Mouse (Mus musculus) T-cell, adult 2 months (primary cell): Measurements from ENCODE around the gene Lmod1.
"Not testable (repeated sequence)": the region's sequence is repeated elsewhere in the genome, so short reads cannot be mapped to it uniquely, and the experiment has no call there.

Source experiments
- DNase-seq: peaks from one replicate; pipeline ENCODE4 v3.0.0; 2022; ENCODE audit warnings: low spot score

Lmod1 gene

DNA sequence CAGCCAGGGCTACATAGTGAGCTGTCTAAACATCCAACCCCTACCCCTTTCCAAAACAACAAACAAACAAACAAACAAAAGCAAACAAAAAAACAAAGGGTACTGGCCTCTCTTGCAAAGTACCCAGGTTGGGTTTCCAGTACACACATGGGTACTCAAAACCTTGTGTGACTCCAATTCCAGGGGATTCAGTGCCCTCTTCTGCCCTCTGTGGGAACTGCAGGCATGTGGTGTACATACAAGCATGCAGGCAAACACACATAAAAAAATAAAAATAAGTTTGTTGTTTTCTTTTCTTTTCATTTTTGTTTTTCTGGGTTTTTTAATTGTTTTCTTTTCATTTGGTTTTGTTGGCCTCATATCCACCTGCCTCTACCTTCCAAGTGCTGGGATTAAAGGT, 37.5 kb downstream of the Lmod1 start:
- DNase-seq = no peak

DNA sequence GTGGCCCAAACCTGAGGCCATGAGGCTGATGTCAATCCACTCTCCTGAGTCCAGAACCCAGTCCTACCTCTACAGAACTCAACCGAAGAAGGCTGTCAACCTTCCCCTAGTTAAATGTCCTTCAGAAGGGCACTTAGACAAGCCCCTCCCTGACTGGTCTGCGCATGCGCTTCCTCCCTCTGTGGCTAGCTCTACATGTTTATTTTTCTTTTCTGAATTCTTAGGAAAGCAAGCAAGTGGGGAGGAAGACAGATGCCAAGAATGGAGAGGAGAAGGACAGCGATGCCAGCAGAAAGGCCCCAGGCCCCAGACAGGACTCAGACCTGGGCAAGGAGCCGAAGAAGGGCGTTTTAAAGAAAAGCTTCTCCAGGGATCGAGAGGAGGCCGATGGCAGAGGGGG, 38.8 kb downstream of the Lmod1 start:
- no peak for DNase-seq

DNA sequence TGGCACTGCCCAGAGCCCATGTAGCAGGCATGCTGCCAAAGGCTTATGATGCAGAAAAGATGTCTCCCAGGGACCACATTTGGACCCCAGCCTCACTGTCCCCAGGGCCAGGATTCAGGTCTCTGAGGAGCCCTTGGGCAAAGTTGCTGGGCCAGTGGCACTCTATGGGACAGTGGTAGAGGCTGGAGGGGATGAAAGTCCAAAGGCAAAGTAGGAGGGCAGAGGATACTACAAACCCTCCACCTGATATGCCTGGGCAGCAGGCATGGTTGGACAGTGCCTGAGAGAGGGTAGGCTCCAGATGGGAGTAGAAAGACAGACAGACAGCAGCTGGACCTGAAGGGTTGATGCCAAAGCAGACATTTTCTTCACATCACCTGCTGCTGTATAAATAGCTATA, 41.8 kb downstream of the Lmod1 start:
- no peak for DNase-seq

DNA sequence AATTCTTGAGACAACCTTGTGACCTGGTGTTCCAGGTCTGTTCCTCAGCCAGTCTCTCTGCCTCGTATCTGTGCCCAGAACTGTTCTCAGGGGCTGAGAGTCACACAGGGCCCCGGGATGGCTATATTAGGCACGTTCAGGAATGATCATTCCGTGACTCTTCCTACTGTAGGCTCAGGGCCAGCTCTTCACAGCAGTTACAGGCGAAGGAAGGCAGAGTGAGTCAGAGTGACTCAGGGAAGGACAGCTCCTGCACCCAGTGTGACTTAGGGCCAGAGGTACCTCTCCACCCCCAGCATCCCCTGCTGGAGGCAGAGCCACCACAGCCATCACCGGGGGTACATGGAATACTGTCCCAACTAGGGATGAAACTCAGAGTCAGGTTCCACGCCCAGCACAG, 42.4 kb downstream of the Lmod1 start:
- no peak for DNase-seq

DNA sequence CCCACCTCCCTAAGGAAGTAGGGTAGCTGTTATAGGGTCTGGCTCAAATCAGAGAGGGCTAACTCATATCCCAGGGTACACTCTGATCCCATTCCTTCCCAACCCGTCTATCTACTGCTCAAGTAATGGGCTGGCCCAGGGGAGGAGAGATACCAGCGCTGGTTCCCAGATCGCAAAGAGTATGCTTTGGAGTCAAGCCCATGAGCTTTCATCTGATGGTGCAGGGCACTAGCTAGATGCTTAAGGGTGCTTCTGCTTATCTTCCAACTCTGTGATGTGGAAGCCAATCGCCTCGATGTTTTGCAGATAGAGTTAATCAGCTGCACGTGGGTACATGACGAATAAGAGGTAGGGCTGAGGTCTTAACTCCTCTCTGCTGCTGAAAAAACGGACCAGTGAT, 43.0 kb downstream of the Lmod1 start:
- DNase-seq = no peak

DNA sequence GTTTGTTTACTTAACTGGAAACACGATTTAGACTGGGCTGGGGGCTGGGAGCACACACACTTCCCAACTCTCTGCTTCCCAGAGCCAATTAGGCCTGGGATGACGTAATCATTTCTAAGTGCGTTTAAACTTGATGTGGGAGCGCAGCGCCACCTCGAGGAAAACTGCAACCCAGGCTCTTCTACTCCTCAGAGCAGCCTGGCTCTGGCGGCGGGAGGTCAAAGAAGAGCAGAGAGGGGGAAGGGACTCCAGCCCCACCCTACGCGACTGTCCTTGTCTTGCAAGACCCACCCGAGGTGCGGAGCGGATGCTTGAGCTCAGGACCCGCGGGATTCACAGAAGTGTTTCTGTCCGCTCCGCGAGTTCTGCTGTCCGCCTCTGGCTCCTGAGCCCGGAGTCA, 43.6 kb downstream of the Lmod1 start:
- DNase-seq = peak; percentile 20

DNA sequence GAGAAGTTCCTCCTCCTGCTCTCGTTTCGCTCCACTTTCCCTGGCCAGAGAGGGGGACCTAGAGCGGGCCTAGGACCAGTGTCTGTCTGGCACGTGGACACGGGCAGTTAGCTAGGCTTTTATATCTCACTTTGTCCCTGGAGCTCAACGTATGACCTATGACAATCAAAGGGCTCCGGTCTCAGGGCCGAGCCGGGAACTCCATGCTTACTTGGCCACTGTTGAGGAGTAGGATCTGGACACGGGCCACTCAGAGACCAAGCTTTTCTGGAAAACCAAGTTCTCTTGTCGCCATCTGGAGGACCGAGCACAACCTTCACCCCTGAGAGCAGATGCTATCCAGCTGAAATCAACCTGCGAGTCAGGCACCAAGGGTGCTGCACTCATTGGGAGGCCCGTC, 44.4 kb downstream of the Lmod1 start:
- DNase-seq = no peak

DNA sequence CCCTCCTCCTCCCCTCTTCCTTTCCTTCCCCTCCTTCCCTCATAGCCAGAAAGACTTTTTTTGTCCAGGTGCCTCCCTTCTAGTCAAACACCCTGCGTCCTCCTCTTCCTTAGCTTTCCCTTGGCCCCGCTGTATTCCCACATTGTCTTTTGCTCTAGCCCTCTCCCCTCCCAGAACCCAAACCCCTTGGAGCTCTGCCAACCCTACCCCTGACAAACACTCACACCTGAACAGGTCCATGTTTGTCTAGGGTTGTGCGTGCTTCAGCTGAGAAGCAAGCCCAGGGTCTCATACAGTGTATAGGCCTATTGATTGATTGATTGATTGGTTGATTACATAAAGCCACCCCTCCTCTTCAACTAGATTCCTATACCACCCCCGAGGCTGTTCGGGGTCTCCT, 44.8 kb downstream of the Lmod1 start:
- no peak for DNase-seq

DNA sequence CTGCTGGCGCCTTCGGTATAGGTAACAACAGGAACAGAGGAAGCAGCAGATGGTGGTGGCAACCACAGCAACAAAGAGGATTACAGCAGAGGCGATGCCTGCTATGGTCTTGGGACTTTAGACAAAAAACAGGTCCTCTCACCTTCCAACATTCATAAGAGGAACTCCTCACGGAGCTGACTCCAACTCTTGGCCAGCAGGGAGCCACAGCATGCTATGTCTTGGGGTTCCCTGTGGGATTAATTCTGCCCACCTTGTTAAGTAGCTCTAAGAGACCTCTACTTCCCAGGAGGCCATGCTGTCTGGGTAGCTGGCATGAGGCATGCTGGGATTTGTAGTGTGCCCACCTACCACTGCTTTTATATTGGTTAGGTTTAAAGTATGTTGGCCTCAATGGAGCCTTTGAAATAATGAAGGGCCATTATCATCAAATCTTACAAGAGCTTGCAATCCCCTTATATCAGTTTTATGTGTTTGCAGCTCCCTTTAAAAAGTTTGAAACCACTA, 48.6 kb downstream of the Lmod1 start:
- DNase-seq = no peak

DNA sequence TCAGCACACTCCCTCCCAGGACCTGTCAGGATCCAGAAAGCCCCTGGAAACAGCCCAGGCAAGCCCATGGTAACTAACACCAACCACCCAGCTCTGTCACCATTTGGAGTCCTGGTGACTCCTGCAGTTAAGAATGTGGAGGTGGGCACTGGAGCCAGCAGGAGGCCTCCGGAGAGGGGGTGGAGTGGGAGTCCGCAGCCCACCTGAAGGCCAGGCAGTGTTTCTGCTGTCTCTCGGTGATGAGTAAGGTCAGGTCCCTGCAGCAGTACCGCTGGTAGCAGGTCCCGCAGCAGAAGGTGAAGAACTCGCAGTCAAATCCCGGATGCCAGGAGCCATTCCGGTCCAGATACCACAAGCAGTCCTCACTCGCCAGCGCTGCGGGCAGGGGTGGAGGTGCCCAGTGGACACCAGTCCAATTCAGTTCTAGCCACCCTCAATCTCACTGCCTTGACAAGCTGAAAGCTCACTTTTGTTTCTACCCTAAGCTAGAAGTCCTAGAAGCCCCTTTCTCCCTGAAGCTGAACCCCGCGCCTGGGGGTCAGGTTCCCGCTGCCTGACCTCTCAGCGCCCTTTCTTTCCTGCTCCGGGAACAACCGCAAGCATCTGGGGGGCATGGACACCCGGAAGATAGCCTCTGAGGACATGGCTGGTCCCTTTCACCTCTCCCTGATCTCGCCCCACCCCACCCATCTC, 49.7 kb downstream of the Lmod1 start:
- no peak for DNase-seq

DNA sequence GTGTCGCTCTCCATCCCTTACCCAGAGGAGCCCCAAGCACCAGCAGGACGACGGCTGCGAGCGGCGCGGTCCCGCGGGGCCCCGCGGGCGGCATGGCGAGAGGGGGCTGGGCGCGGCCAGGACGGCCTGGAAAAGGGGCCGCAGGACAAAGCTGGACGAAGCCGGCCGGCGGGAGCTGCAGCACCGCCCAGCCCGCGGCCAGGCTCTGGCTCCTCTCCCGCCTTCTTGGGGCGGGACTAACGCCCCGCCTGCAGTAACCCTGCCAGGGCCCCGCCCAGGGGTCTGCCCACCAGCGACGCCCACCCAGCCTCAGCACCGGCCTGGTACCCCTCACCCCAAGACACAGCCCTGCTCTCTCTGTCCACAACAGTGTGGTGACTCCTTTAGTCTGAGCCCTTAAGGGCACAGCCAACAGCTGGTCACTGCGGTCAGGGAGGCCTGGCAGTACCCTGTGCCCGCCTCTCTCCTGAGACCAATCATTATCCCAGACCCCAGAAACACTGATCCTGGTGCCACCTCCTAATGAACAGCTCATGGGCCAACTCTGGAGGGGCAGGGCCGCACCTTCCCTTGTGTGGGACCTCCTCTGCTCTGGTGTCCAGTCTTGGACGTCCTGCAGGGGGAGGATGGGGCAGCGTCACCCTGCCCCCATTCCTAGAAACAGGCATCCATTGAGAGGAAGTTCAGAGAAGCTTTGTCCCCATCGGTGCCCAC, 50.4 kb downstream of the Lmod1 start, which contains the start of gene Shisa4:
Gene Shisa4, minus strand, starts transcription at position 370 of the 714 bp plus-strand sequence.
- no peak for DNase-seq

DNA sequence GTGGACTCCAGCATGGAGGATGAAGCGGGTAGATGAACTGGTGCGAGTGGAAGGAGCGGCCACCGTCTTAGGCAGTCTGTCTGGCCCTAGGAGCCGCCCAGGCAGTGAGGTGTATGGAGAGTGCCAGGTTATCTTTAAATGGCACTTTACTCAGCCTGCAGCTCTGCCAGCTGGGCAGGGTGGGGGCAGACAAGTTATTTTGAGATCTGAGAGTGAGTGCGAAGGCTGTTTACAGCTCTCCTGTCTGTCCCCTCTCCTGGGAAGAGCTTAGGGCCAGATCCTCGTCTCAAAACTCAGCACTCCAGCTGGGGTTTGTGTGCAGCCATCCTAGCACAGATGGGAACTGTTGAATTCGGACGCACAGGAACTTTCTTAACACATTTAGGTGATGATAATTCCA, 54.0 kb downstream of the Lmod1 start:
- no peak for DNase-seq

DNA sequence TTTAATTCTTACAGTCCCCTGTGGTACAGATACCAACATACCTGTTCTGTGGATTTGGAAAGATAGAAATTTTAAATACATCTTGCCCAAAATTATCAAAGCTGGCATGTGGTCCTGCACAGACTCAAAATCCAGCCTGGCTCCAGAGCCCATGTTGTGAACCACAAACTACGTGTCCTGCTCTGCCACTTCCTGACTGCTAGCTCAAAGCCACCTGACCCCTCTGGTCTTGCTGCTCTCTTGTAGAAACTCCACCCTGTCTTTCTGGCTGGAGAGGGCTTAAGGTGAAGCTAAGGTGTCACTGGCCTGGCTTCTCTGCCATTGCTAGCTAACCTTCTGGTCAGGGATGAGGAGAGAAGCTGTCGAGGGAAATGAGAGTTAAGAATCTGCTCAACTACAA, 54.4 kb downstream of the Lmod1 start:
- DNase-seq = no peak

DNA sequence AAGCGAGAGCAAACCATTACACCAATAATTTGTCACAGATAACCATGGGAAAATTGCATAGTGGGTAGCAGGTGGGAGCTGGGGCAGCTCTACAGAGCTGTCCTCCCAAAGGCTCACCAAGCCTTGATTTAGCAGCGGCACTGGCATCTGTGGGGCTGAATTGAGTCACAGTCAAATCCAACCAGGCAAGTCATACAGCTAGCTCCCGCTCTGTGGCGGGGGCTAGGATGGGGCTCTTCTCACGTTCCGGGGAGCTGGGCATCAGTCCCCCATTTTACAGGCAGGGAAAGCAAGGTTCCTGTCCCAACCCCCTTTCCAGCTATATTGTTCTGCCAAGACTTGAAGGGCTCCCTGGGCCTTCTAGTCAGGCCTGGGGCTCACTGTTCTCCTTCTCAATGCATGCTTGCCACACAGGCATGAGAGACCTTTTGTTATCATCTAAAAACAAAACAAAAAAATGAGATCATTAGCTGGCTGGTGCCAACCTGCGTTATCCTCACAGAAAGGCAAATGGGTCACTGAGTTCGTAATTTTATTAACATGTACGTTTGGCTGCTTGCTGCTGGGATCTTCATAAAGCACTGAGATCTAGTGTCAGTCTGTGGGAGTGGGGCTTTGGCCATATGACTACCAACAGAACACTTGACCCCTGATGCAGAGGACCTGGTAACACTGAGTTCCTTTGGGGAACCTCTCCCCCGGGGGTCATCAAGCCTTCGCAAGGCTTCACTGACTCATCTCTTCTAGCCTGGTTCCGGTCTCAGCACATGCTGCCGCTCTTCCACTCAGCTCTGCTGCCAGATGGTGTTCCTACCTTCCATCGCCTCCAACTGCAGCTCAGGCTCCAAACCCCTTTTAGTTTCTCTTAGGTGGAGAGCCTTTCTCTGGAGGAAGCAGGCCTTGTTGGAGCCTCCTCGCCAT, 55.7 kb downstream of the Lmod1 start:
- DNase-seq = no peak

DNA sequence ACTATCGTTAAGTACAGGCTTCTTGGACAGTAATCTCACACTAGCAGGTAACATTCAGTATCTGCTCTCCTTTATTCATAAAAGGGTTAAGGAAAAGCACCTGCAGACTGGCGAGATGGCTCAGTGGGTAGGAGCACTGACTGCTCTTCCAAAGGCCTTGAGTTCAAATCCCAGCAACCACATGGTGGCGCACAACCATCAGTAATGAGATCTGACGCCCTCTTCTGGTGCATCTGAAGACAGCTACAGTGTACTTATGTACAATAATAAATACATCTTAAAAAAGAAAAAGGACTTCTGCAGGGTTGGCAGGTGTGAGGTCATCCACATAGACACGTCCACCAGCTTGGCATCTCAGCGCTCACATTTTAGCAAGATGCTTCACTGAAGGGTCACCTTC, 57.0 kb downstream of the Lmod1 start:
- not testable (repeated sequence) for DNase-seq

DNA sequence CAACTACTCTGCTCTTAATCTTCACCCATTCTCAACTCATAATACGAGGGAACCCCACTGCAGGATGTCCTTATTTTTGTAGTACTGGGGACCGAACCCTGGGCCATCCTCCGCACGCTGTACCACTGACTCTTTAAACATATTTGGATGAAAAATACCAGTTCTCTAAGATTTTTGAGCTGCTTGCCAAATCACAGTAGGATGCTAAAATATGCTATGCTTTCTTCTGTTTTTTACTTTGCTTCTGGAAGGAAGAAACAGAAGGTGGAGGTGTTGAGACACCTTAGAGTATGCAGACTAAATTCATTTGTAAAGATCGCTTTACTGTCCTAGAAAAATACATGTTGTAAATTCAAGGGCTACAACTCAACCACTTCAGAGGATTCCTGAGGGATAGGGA, 59.6 kb downstream of the Lmod1 start:
- no peak for DNase-seq

DNA sequence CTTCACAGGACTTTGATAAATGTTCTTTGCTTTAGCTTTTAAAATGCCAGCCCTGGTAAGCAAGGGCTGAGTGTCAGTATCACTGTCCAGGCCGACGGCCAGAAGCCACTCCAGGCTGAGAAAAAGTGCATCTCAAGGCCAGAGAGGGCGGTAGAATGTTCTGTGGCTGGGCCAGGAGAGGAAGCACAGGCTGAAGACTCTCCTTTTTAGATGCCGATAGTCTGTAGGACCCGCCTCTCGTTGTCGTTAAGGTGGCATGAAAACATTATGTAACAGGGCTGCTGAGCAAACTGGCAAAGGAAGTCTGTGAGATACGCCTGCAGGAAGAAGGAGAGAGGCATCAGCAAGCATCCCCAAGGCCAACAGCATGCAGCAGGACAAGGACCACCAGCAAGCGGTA, 60.6 kb downstream of the Lmod1 start:
- no peak for DNase-seq

DNA sequence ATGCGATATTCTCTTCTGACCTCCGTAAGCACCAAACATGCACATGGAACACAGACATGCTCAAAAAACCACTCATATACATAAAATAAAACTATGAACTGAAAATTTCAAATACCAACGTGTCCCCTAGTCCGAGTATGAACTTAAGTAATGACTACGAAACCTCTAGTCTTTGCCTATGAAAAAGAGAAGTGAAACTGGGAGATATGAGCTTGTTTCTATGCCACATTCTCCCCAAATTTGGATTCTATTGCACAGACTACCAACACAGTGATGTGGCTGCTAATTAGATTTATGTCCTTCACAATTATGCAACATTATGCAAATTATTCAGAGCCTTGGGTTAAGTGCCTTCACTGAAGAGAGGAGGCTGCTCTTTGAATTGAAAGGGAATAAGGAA, 74.9 kb downstream of the Lmod1 start:
- no peak for DNase-seq

DNA sequence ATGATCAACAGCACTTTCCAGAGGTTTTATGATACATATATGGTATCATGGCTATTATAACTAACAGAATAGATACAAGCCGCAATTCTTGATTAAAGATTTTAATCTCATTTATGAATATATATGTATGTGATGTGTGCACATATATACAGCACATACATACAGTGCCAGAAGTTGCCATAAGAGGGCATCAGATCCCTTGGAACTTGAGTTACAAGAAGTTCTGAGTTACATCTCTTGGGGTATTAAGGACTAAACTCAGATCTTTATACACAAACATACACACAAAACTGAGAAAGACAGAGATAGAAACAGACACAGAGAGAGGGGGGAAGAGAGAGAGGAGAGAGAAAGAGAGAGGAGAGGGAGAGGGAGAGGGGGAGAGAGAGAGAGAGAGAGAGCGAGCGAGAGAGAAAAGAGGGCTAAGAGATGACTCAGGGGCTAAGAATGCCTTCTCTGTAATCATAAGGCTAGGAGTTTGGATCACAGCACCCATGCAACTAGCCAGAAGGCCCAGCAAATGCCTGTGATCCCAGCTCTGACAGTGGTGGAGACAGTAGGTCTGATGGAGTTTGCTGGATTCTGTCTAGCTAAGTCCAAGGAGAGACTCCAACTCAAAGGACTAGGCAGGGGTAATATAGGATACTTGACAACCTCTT, 77.0 kb downstream of the Lmod1 start:
- no peak for DNase-seq

DNA sequence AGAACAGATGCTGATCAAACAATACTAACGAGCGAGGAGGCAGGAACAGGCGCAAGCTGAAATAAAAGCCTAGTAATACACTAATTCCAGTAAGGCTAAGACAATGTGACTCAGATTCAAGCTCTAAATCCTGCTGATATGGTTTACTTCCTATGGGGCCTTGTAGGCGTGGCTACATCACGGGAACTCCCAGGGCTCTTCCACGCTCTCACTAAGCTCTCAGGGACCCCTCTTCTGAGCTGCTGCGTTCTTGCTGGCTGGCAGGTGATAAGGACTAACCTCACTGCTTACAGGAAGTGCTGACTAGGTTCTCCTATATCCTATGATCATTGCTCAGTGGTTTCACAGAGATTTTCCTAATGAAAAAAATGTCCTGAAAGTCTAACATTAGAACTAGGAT, 80.7 kb downstream of the Lmod1 start:
- DNase-seq = no peak

DNA sequence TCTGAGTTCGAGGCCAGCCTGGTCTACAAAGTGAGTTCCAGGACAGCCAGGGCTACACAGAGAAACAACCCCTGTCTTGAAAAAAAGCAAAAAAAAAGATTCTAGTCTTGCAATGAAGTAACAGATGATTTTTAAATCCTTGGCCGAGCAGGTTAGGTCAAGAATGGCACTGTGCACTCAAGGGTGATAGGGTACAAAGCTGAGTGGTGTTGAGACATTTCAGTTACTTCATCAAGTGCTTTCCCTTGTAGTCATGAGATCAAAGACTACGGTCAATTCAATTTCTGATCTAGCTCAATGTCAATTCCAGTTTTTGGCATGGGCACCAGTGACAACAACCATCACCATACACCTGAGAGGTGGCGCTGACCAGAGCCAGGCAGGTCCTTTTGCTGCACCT, 84.4 kb downstream of the Lmod1 start:
- DNase-seq = no peak

DNA sequence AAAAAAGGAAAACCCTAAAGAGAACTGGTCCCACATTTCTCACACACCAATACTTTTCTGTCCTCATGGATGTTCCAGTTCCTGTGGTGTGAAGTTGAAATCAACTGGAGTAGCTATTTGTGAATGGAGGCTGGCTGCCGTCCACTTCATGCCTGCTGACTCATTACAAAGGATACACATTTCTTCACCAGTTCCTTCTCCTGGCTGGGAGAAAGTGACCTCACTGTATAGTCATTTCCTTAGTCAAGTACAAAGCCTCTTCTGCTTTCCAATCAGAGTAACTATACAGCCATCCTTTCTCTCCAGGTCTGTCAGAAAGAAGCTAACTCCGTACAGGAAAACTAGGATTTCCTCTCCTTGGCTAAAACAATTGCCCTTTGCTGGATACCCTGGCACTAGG, 86.4 kb downstream of the Lmod1 start:
- DNase-seq = no peak
